Mouse (Mus musculus) intestine, postnatal 0 days (tissue): ENCODE results near the gene Igsf3. TPM values are rescaled to one million over a fixed set of nuclear protein-coding genes. Genes with fewer than 3 reads are reported as not detected.

Experiments used
- ATAC-seq: fragments of 200-750 bp; cut with Nextera tagmentation; 2 replicates; pipeline ENCODE4 v1.8.0; 2017; ENCODE audit warnings: mild to moderate bottlenecking, moderate TSS enrichment, moderate library complexity
- H3K27ac ChIP-seq: fragments of 300-500 bp; sonication (generic); 2 replicates; pipeline ENCODE4 v1.5.1; 2014; ENCODE audit warnings: mild to moderate bottlenecking, low read depth, low read length, moderate library complexity
- H3K27me3 ChIP-seq: fragments of 300-500 bp; sonication (generic); replicated peaks from 2 replicates; pipeline ENCODE4 v1.6.1; 2014; ENCODE audit warnings: low read length, mixed read lengths; ENCODE audit not compliant: control insufficient read depth, insufficient read depth
- H3K36me3 ChIP-seq: fragments of 300-500 bp; sonication (generic); 2 replicates; pipeline ENCODE4 v1.6.1; 2014; ENCODE audit warnings: mild to moderate bottlenecking, moderate library complexity; ENCODE audit not compliant: control insufficient read depth, insufficient read depth
- H3K4me1 ChIP-seq: fragments of 300-500 bp; sonication (generic); replicated peaks from 2 replicates; pipeline ENCODE4 v1.6.1; 2014; ENCODE audit warnings: antibody characterized with exemption, low read length, mixed read lengths; ENCODE audit not compliant: control insufficient read depth, insufficient read depth
- H3K4me2 ChIP-seq: fragments of 300-500 bp; sonication (generic); replicated peaks from 2 replicates; pipeline ENCODE4 v1.6.1; 2014; ENCODE audit warnings: low read depth, mild to moderate bottlenecking, moderate library complexity
- H3K4me3 ChIP-seq: fragments of 300-500 bp; sonication (generic); 2 replicates; pipeline ENCODE4 v1.5.1; 2014; ENCODE audit warnings: low read depth, low read length
- H3K9ac ChIP-seq: fragments of 300-500 bp; sonication (generic); 2 replicates; pipeline ENCODE4 v1.6.1; 2014; ENCODE audit warnings: mild to moderate bottlenecking, low read depth, low read length
- H3K9me3 ChIP-seq: fragments of 300-500 bp; sonication (generic); 2 replicates; pipeline ENCODE4 v1.6.1; 2016; ENCODE audit warnings: mixed run types; ENCODE audit not compliant: control insufficient read depth
- CTCF ChIP-seq: sonication (generic); IDR thresholded peaks from 2 replicates; pipeline ENCODE4 v1.5.1; 2016; ENCODE audit warnings: low read depth, mild to moderate bottlenecking, control low read depth, antibody characterized with exemption, moderate library complexity
- WGBS: fragments of 180-500 bp; shearing (Covaris S2); extraction: QIAGEN DNeasy Blood & Tissue Kit; methylation state at CpG from one replicate; pipeline ENCODE4 v1.1.7; 2014; 5-methylcytosine and 5-hydroxymethylcytosine counted together
- polyA plus RNA-seq: library from polyadenylated mRNA; unstranded; fragments of >200 nt; fragmentation: Nextera tagmentation; extraction: Ambion mirVana; gene quantifications from 2 replicates; pipeline ENCODE4 v1.2.1, GENCODE M21; 2015

Gene Igsf3
- polyA plus RNA-seq, 1 experiment from 2014 or later, result 13.0 TPM

- 54% methylated on average over 8 of the region's 8 CpGs for WGBS
- Histone ChIP-seq H3K36me3 (peaks cover 12% of the 10 kb centered on the region; the same call in 1 of the 2 replicates), H3K9me3 (no peaks in the 10 kb centered on the region), H3K9ac (no peak overlapping the region), H3K4me3 (no peak overlapping the region), H3K27me3 (no peaks in the 10 kb centered on the region), H3K4me2 (no peak overlapping the region), H3K4me1 (no peaks in the 10 kb centered on the region), H3K27ac (no peak overlapping the region)
- TF ChIP-seq CTCF, result no peak
- peak; percentile 61 for ATAC-seq
These were observed 67.6 kb downstream of the Igsf3 start for GRCm38 (mm10) chr3:101444437-101444836.

DNA sequence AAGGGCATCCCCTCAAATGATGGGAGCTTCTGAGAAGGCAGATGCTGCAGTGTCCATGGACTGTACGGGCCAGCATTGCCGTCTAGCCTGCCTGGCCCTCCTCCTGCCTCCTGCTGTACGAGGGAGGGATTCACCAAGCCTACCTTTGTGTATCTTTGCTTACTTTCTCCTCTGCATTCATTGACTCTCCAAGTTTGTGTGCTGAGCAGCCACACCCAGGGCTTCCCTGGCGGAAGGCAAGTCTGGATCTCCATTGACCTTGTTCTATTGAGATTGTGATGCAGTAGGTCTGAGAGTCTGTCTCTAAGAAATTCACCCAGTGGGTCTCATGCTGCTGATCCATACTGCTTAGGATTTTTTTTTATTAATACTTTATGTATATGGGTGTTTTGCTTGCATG lies 70.4 kb downstream of the Igsf3 start:
- Histone ChIP-seq H3K27ac (no peak overlapping the region), H3K9me3 (no peaks in the 10 kb centered on the region), H3K27me3 (no peaks in the 10 kb centered on the region), H3K4me3 (no peak overlapping the region), H3K4me1 (no peaks in the 10 kb centered on the region), H3K36me3 (peaks cover 4% of the 10 kb centered on the region; the same call in 1 of the 2 replicates), H3K9ac (no peak overlapping the region), H3K4me2 (no peak overlapping the region)
- peak; percentile 25; the same call in 1 of the 2 replicates for TF ChIP-seq CTCF
- no peak for ATAC-seq
- WGBS, result 61% methylated on average over 4 of the region's 4 CpGs

- Histone ChIP-seq H3K9me3 (no peaks in the 10 kb centered on the region), H3K4me1 (no peaks in the 10 kb centered on the region), H3K27ac (no peak overlapping the region), H3K36me3 (peaks cover 16% of the 10 kb centered on the region), H3K4me3 (no peak overlapping the region), H3K9ac (no peak overlapping the region), H3K27me3 (no peaks in the 10 kb centered on the region), H3K4me2 (no peak overlapping the region)
- ATAC-seq, result no peak
- no peak for TF ChIP-seq CTCF
- WGBS, result 85% methylated on average over 3 of the region's 3 CpGs
These were observed 71.9 kb downstream of the Igsf3 start for GRCm38 (mm10) chr3:101448765-101449164.

GRCm38 (mm10) chr3:101450811-101451428 lies 74.0 kb downstream of the Igsf3 start:
- H3K36me3 ChIP-seq, result peaks cover 35% of the 10 kb centered on the region
- no peaks in the 10 kb centered on the region for H3K27me3 ChIP-seq
- H3K4me1 ChIP-seq, result no peaks in the 10 kb centered on the region
- H3K9ac ChIP-seq, result no peak overlapping the region
- 79% methylated on average over 31 of the region's 31 CpGs for WGBS
- H3K4me3 ChIP-seq, result no peak overlapping the region
- no peak overlapping the region for H3K27ac ChIP-seq
- H3K4me2 ChIP-seq, result no peak overlapping the region
- H3K9me3 ChIP-seq, result no peaks in the 10 kb centered on the region
- no peak for ATAC-seq
- TF ChIP-seq CTCF, result no peak

DNA sequence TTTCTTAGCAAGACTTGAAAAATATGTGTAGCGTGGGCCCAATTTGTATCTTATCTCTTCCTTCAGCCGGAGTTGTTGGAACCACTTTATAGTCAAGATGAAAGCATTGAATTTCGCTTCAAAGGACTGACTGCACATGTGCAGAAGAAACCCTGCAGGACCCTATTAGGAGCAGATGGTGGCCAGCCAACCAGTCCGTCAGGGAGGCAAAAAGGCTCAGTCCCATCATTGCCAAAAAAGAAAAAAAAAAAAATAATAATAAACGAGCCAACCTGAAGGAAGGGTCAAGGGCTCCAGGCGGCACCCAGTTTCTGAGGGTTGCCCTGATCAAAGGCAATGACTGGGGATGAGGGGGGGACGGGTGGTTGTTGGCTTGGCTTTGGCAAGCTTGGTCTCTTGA lies 83.7 kb downstream of the Igsf3 start:
- no peak overlapping the region for H3K4me3 ChIP-seq
- H3K4me1 ChIP-seq, result no peaks in the 10 kb centered on the region
- no peaks in the 10 kb centered on the region for H3K9me3 ChIP-seq
- TF ChIP-seq CTCF, result no peak
- no peaks in the 10 kb centered on the region for H3K27me3 ChIP-seq
- peaks cover 20% of the 10 kb centered on the region for H3K36me3 ChIP-seq
- ATAC-seq, result no peak
- no peak overlapping the region for H3K4me2 ChIP-seq
- no peak overlapping the region for H3K9ac ChIP-seq
- WGBS, result 86% methylated on average over 7 of the region's 7 CpGs
- no peak overlapping the region for H3K27ac ChIP-seq

DNA sequence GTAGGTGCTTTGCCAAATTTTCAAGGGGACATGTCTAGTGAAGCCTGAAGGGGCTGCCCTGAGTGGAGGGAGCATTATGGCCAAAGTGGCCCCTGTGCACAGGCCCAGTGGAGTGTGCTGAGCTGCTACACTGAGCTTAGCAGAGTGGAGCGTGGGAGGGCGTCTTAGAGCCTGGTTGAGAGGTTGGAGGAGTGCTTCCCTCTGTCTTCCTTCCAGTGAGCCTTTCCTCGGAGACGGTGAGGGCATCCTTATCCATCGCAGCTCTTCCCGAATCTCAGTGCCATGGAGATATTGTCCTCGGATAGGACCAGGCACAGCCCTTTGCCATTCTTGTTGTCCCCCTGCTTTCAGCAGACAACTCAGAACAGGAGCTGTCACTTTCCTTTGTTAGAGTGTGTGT lies 84.2 kb downstream of the Igsf3 start:
- TF ChIP-seq CTCF, result no peak
- H3K36me3 ChIP-seq, result peaks cover 19% of the 10 kb centered on the region; the same call in 1 of the 2 replicates
- H3K4me1 ChIP-seq, result no peaks in the 10 kb centered on the region
- ATAC-seq, result no peak
- H3K27ac ChIP-seq, result no peak overlapping the region
- no peaks in the 10 kb centered on the region for H3K9me3 ChIP-seq
- no peak overlapping the region for H3K9ac ChIP-seq
- H3K27me3 ChIP-seq, result no peaks in the 10 kb centered on the region
- H3K4me3 ChIP-seq, result no peak overlapping the region
- WGBS, result 86% methylated on average over 7 of the region's 7 CpGs
- no peak overlapping the region for H3K4me2 ChIP-seq
